Mouse (Mus musculus) forebrain, embryonic 16.5 days (tissue): ENCODE measurements around the gene Med22. TPM values are rescaled to one million over a fixed set of nuclear protein-coding genes. Genes with fewer than 3 reads are reported as not detected.

Experiments
- ATAC-seq: fragments of 200-750 bp; cut with Nextera tagmentation; 2 replicates; pipeline ENCODE4 v1.8.0; 2017; ENCODE audit warnings: mild to moderate bottlenecking, moderate library complexity
- H3K27ac ChIP-seq: fragments of 300-500 bp; sonication (generic); 2 replicates; pipeline ENCODE4 v1.5.1; 2014; ENCODE audit warnings: low read length, control low read depth
- H3K27me3 ChIP-seq: fragments of 300-500 bp; sonication (generic); replicated peaks from 2 replicates; pipeline ENCODE4 v1.6.1; 2014; ENCODE audit warnings: low read length; ENCODE audit not compliant: control insufficient read depth, insufficient read depth
- H3K36me3 ChIP-seq: fragments of 300-500 bp; sonication (generic); 2 replicates; pipeline ENCODE4 v1.6.1; 2014; ENCODE audit not compliant: control insufficient read depth, insufficient read depth
- H3K4me1 ChIP-seq: fragments of 300-500 bp; sonication (generic); replicated peaks from 2 replicates; pipeline ENCODE4 v1.6.1; 2014; ENCODE audit warnings: low read length; ENCODE audit not compliant: control insufficient read depth, insufficient read depth
- H3K4me2 ChIP-seq: fragments of 300-500 bp; sonication (generic); 2 replicates; pipeline ENCODE4 v1.6.1; 2014; ENCODE audit warnings: mild to moderate bottlenecking, low read length, control low read depth
- H3K4me3 ChIP-seq: fragments of 300-500 bp; sonication (generic); replicated peaks from 2 replicates; pipeline ENCODE4 v1.5.1; 2014; ENCODE audit warnings: mild to moderate bottlenecking, low read length, control low read depth
- H3K9ac ChIP-seq: fragments of 300-500 bp; sonication (generic); replicated peaks from 2 replicates; pipeline ENCODE4 v1.6.1; 2014; ENCODE audit warnings: low read depth, low read length, control low read depth
- H3K9me3 ChIP-seq: fragments of 300-500 bp; sonication (generic); 2 replicates; pipeline ENCODE4 v1.6.1; 2016; ENCODE audit warnings: low read length; ENCODE audit not compliant: control insufficient read depth
- WGBS: fragments of 180-500 bp; shearing (Covaris S2); extraction: QIAGEN DNeasy Blood & Tissue Kit; methylation state at CpG from one replicate; pipeline ENCODE4 v1.1.7; 2014; 5-methylcytosine and 5-hydroxymethylcytosine counted together
- polyA plus RNA-seq: library from polyadenylated mRNA; unstranded; fragments of >200 nt; fragmentation: Nextera tagmentation; extraction: Ambion mirVana; gene quantifications from 2 replicates; pipeline ENCODE4 v1.2.1, GENCODE M21; 2015

Med22 gene
- polyA plus RNA-seq, 1 experiment from 2014 or later, result 177 TPM

DNA sequence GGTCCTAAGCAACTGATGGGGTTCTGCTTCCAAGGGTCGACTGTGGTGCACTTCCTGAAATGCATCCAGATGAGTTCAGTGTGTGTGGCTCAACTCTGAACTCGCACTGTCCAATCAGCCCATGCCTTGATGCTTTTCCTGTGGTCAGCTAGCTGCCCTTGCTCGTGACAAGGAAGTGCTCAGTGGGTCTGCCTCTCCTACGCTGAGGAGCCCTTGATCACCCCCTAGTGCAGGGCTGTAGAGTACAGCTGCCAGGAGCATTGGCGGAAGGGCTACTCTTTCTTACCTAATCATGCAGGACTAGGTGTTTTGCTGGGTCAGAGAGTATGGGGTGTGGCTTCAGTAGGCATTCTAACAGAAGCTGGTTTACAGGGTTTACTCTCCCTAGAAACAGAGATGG lies 31.1 kb upstream of the Med22 start:
- 44% methylated on average over 5 of the region's 5 CpGs for WGBS
- no peak overlapping the region for H3K27ac ChIP-seq
- no peaks in the 10 kb centered on the region for H3K4me1 ChIP-seq

GRCm38 (mm10) chr2:26936425-26936824 lies 25.9 kb upstream of the Med22 start:
- ATAC-seq, result no peak
- Histone ChIP-seq H3K4me2 (no peak overlapping the region), H3K4me3 (no peak overlapping the region), H3K27me3 (no peaks in the 10 kb centered on the region), H3K36me3 (no peaks in the 10 kb centered on the region), H3K9me3 (no peaks in the 10 kb centered on the region), H3K4me1 (peaks cover 12% of the 10 kb centered on the region), H3K9ac (no peak overlapping the region), H3K27ac (no peak overlapping the region)
- WGBS, result 86% methylated on average over 1 of the region's 1 CpGs

More for the DNA sequence above, 31.1 kb upstream of the Med22 start:
- Histone ChIP-seq H3K27me3 (no peaks in the 10 kb centered on the region), H3K36me3 (no peaks in the 10 kb centered on the region), H3K4me3 (no peak overlapping the region), H3K9ac (no peak overlapping the region), H3K9me3 (no peaks in the 10 kb centered on the region), H3K4me2 (no peak overlapping the region)
- ATAC-seq, result no peak

GRCm38 (mm10) chr2:26935286-26935685 lies 24.8 kb upstream of the Med22 start:
- 85% methylated on average over 2 of the region's 2 CpGs for WGBS
- Histone ChIP-seq H3K27ac (no peak overlapping the region), H3K9me3 (no peaks in the 10 kb centered on the region), H3K36me3 (no peaks in the 10 kb centered on the region), H3K27me3 (no peaks in the 10 kb centered on the region), H3K4me2 (no peak overlapping the region), H3K9ac (no peak overlapping the region), H3K4me3 (no peak overlapping the region), H3K4me1 (peaks cover 22% of the 10 kb centered on the region)
- ATAC-seq, result no peak

DNA sequence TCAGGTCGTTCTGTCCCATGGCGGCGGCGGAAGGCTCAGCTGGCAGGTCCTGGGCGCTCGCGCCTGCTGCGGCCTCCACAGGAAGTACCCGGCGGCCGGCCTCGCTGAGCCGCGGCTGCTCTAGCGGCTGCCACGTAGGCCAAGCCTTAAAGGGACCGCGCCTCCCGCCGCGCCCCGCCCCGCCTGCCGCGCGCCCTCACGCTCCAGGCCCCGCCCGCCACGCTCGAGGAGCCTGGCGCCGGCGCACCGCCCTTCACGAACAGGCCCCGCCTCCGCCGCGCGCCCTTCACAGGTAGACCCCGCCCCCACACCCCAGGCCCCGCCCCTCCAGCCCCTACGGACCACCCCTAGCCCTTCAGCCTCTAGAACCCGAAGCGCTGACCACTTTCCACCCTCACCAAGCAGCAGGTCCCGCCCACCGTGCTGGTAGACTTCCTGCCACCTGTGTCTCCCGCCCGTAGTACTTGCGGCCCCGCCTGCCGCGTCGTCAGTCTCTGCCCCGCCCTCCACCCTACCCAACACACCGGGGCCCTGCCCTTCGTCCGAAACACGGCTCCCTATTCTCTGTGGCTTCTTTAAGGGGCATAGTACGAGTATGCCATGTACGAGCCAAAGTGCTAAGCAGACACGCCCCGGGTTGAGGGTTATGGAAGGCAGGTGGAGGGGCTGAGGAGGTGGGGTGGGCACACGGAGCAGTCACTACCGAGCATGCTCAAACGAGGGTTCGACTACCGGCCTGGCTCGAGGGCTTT lies 23.0 kb upstream of the Med22 start, which contains the start of the genes Surf4 and Stkld1:
Surf4 (minus strand) TSS at position 625 of the 752 bp plus-strand sequence.
Stkld1 (plus strand) TSS at position 744 of the 752 bp plus-strand sequence.
- peak; percentile 97 for ATAC-seq
- no peak within 1 kb of the TSS; the same call in 1 of the 2 replicates for H3K27ac ChIP-seq
- H3K9me3 ChIP-seq, result no peaks in the 10 kb centered on the region
- H3K27me3 ChIP-seq, result no peaks in the 10 kb centered on the region
- peak within 1 kb of the TSS; percentile 92 for H3K4me3 ChIP-seq
- H3K36me3 ChIP-seq, result no peaks in the 10 kb centered on the region
- H3K4me1 ChIP-seq, result peaks cover 24% of the 10 kb centered on the region
- peak within 1 kb of the TSS; percentile 77 for H3K4me2 ChIP-seq
- under 1% methylated on average over 64 of the region's 70 CpGs for WGBS
- peak within 1 kb of the TSS; percentile 98 for H3K9ac ChIP-seq

GRCm38 (mm10) chr2:26932473-26933303 lies 22.2 kb upstream of the Med22 start:
- no peak; the same call in 1 of the 2 replicates for ATAC-seq
- Histone ChIP-seq H3K27me3 (no peaks in the 10 kb centered on the region), H3K27ac (no peak overlapping the region; the same call in 1 of the 2 replicates), H3K9me3 (no peaks in the 10 kb centered on the region), H3K4me2 (peak overlapping the region; percentile 77), H3K4me3 (peak overlapping the region; percentile 92), H3K4me1 (peaks cover 24% of the 10 kb centered on the region), H3K36me3 (no peaks in the 10 kb centered on the region), H3K9ac (peak overlapping the region; percentile 98)
- 2% methylated on average over 39 of the region's 49 CpGs for WGBS

DNA sequence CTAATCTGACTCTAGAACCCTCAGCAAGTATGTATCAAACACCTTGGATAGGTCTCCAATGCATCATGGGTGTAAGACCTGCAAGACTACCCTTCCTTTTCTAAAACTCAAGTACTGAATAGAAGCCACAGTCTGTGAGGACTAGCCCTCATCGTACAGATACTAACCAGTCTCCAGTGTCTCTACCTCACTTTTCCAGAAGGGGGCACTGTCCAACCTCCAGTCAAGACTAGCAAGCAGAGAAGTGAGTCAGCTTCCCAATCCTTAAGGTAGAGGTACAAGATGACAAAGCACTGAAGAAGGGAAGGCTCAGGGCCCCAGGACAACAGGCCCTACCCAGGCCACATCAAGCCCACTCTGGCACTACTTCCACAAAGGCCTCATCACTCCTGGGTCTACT lies 19.9 kb upstream of the Med22 start:
- Histone ChIP-seq H3K27ac (no peak overlapping the region), H3K4me1 (peaks cover 24% of the 10 kb centered on the region), H3K4me3 (no peak overlapping the region), H3K27me3 (no peaks in the 10 kb centered on the region), H3K9ac (no peak overlapping the region), H3K9me3 (no peaks in the 10 kb centered on the region), H3K36me3 (peaks cover 5% of the 10 kb centered on the region; the same call in 1 of the 2 replicates), H3K4me2 (no peak overlapping the region)
- WGBS, result 11% methylated on average over 1 of the region's 1 CpGs
- ATAC-seq, result no peak

DNA sequence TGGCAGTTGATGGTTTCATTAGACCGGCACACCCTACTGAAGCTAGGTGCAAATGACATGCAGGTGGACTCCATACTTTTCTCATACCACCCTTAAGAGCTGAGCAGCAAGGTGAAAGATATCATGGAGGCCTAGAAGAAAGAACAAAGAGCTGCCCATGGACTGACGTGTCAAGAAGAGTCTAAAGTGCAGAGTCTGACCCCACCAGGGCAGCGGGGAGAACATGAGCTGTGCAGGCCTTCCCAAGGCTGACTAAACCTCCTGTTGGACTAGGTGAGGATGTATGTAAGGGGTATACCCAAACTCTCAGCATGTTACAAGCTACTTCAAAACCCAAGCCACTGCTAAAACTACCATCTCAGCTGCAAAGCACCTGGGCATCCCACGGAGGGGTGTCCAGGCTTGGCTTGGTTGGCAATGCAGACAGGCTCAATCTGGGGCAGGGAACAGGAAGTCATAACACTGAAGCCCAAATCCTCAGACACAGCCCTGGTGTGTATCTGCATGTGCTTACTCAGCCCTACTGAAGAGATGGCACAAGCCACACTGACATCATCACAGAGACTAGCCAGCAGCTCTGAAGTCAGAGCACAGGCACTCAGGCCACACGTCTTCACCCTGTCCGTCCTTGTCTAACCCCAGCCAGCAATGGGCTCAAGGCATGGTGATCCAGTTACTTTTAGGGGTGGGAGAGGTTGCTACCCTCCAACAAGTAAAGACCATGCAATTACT lies 17.4 kb upstream of the Med22 start:
- H3K36me3 ChIP-seq, result peaks cover 8% of the 10 kb centered on the region; the same call in 1 of the 2 replicates
- no peak overlapping the region for H3K27ac ChIP-seq
- H3K4me2 ChIP-seq, result no peak overlapping the region
- WGBS, result 90% methylated on average over 6 of the region's 6 CpGs
- no peak overlapping the region for H3K9ac ChIP-seq
- no peak for ATAC-seq
- H3K4me3 ChIP-seq, result no peak overlapping the region
- peaks cover 24% of the 10 kb centered on the region for H3K4me1 ChIP-seq
- no peaks in the 10 kb centered on the region for H3K27me3 ChIP-seq
- no peaks in the 10 kb centered on the region for H3K9me3 ChIP-seq

DNA sequence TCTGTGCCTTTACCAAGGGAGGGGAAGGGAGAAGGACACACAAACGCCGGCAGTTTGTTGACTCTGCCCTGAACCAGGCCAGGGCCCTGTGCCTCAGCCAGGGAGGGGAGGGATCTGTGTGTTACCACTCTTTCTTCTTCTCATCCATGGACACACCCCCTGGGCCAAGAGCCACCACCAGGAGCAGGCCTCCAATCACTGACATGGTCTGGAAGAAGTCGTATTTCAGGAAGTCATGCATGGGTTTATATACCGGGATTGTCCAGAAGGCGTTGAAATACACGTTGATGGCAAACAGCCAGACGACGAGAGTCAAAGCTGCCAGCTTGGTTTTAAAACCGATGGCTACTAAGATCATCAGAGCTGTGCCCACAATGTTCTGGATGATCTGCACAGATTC lies 11.3 kb upstream of the Med22 start:
- no peak overlapping the region for H3K4me3 ChIP-seq
- H3K9me3 ChIP-seq, result no peaks in the 10 kb centered on the region
- H3K9ac ChIP-seq, result no peak overlapping the region
- H3K4me1 ChIP-seq, result peaks cover 13% of the 10 kb centered on the region
- WGBS, result 80% methylated on average over 9 of the region's 9 CpGs
- no peak overlapping the region for H3K4me2 ChIP-seq
- no peaks in the 10 kb centered on the region for H3K27me3 ChIP-seq
- no peak overlapping the region for H3K27ac ChIP-seq
- ATAC-seq, result no peak
- peaks cover 38% of the 10 kb centered on the region for H3K36me3 ChIP-seq
